Comparison of ENCODE assay signal across 7 mouse cellular contexts in the genomic region with DNA sequence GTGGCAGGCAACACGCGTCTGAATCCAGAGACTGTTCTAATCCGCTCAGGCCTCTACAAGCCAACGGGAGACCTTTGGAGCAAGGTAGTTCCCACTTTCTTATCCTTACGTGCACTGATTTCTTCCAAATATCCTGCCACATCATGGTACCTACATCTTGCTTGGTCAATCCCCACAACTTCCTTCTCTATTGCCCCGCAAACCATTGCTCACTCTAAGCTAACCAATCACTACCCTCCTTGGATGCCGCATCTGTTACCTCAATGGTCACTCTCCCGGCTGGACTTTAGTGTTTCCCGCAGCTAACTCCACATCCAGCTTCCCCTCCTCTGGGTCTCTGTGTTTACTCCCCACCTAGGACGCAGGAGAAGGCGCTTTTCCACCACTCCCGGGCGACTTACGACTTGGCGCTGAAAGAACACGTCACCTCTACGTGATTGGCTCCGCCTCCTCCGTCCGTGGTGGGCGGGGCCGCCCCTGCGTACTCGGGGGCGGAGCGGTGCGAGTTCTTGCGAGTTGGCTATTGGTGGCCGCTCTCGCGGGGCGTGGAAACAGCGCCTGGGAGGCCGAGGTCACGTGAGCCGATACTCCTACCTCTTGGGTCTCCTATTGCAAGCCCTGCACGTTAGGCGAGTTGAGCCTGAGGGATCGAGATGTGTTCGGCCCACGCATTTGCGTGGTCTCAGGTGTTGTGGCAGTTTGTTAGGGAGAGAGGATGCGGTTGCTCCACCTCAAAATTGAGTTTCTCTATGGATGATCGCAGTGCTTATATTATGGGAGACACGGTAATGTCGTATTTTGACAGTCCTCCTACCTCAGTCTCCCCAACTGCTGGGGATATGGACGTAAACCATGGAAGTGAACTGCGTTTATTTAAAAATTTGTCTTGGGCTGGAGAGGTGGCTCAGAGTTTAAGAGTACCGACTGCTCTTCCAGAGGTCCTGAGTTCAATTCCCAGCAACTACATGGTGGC. TPM values are rescaled to one million over a fixed set of nuclear protein-coding genes. Genes with fewer than 3 reads are reported as not detected.
DNase-seq lines count a peak whose midpoint lies in the region; ATAC-seq and TF ChIP-seq lines count a peak whose summit lies in the region.

A gene (minus strand): TSS at position 453 of the 973 bp plus-strand sequence.

- WGBS in embryonic facial prominence, embryonic 10.5 days = 2% methylated on average over 49 of the region's 49 CpGs
- under 1% methylated on average over 49 of the region's 49 CpGs for WGBS in intestine, postnatal 0 days
- WGBS in midbrain, embryonic 12.5 days = 1% methylated on average over 49 of the region's 49 CpGs
- 1% methylated on average over 49 of the region's 49 CpGs for WGBS in small intestine, adult 2 months

- peak; percentile 97 for DNase-seq in adrenal gland, postnatal 10 days
- DNase-seq in embryonic facial prominence, embryonic 10.5 days (ENCODE audit: low spot score) = peak; percentile 100
- DNase-seq in gonadal fat pad, adult 2 months (ENCODE audit: low read depth) = peak; percentile 81
- DNase-seq in left cerebral cortex, postnatal 4 days = peak; percentile 97

- no peaks in the 10 kb centered on the region for H3K27me3 ChIP-seq in embryonic facial prominence, embryonic 10.5 days (replicated peaks; ENCODE audit: low read depth, poor library complexity, severe bottlenecking)
- H3K27me3 ChIP-seq in intestine, postnatal 0 days (replicated peaks; ENCODE audit: control insufficient read depth, insufficient read depth, low read length) = no peaks in the 10 kb centered on the region
- H3K27me3 ChIP-seq in midbrain, embryonic 12.5 days = 0 out of 2 replicates have a peak, but pooled peaks cover under 1% of the 10 kb centered on the region
- no peaks in the 10 kb centered on the region for H3K27me3 ChIP-seq in small intestine, adult 2 months (ENCODE audit: control insufficient read depth, insufficient read depth, low read length)

- peak; percentile 50; the same call in 1 of the 2 replicates for TF ChIP-seq POLR2A in small intestine, adult 2 months (IDR thresholded peaks at IDR 0.05; ENCODE audit: low read depth, low read length)

- ATAC-seq in intestine, postnatal 0 days = peak; percentile 94
- peak; percentile 96 for ATAC-seq in midbrain, embryonic 12.5 days (ENCODE audit: low FRiP score, low read depth)

- no peaks in the 10 kb centered on the region for H3K9me3 ChIP-seq in embryonic facial prominence, embryonic 10.5 days
- no peaks in the 10 kb centered on the region for H3K9me3 ChIP-seq in intestine, postnatal 0 days (ENCODE audit: control insufficient read depth)
- H3K9me3 ChIP-seq in midbrain, embryonic 12.5 days = no peaks in the 10 kb centered on the region

- H3K36me3 ChIP-seq in embryonic facial prominence, embryonic 10.5 days (replicated peaks) = peaks cover 35% of the 10 kb centered on the region
- H3K36me3 ChIP-seq in intestine, postnatal 0 days (ENCODE audit: control insufficient read depth, insufficient read depth) = peaks cover 8% of the 10 kb centered on the region; the same call in 1 of the 2 replicates
- H3K36me3 ChIP-seq in midbrain, embryonic 12.5 days = peaks cover 17% of the 10 kb centered on the region; the same call in 1 of the 2 replicates
- peaks cover 6% of the 10 kb centered on the region; the same call in 1 of the 2 replicates for H3K36me3 ChIP-seq in small intestine, adult 2 months (ENCODE audit: control insufficient read depth, insufficient read depth, low read length)

- H3K4me1 ChIP-seq in embryonic facial prominence, embryonic 10.5 days = peaks cover 33% of the 10 kb centered on the region
- no peaks in the 10 kb centered on the region for H3K4me1 ChIP-seq in intestine, postnatal 0 days (replicated peaks; ENCODE audit: control insufficient read depth, insufficient read depth, low read length)
- peaks cover 42% of the 10 kb centered on the region for H3K4me1 ChIP-seq in midbrain, embryonic 12.5 days
- no peaks in the 10 kb centered on the region; the same call in 1 of the 2 replicates for H3K4me1 ChIP-seq in small intestine, adult 2 months (ENCODE audit: control insufficient read depth, insufficient read depth, insufficient read length, low read length)

- peak within 1 kb of the TSS; percentile 52 for H3K27ac ChIP-seq in embryonic facial prominence, embryonic 10.5 days (replicated peaks)
- peak within 1 kb of the TSS; percentile 17 for H3K27ac ChIP-seq in intestine, postnatal 0 days (ENCODE audit: low read depth, low read length)
- no peak within 1 kb of the TSS; the same call in 1 of the 2 replicates for H3K27ac ChIP-seq in midbrain, embryonic 12.5 days (replicated peaks)
- H3K27ac ChIP-seq in small intestine, adult 2 months (ENCODE audit: insufficient read depth, low read depth, low read length) = no peak within 1 kb of the TSS

- TF ChIP-seq CTCF in intestine, postnatal 0 days (IDR thresholded peaks at IDR 0.05; ENCODE audit: low read depth) = no peak
- no peak for TF ChIP-seq CTCF in small intestine, adult 2 months (IDR thresholded peaks at IDR 0.05; ENCODE audit: extremely low read depth, insufficient read length, insufficient replicate concordance, low read depth, low read length)

- H3K9ac ChIP-seq in intestine, postnatal 0 days (ENCODE audit: low read depth, low read length) = peak within 1 kb of the TSS; percentile 56
- H3K9ac ChIP-seq in midbrain, embryonic 12.5 days (replicated peaks) = peak within 1 kb of the TSS; percentile 66

- intact Hi-C loops in left cerebral cortex, postnatal 4 days (cut with DNase I) = no loop called here

- peak within 1 kb of the TSS; percentile 70 for H3K4me3 ChIP-seq in embryonic facial prominence, embryonic 10.5 days
- peak within 1 kb of the TSS; percentile 67 for H3K4me3 ChIP-seq in intestine, postnatal 0 days (ENCODE audit: low read depth, low read length)
- peak within 1 kb of the TSS; percentile 69 for H3K4me3 ChIP-seq in midbrain, embryonic 12.5 days
- peak within 1 kb of the TSS; percentile 68 for H3K4me3 ChIP-seq in small intestine, adult 2 months (ENCODE audit: low read depth, low read length)

- H3K4me2 ChIP-seq in intestine, postnatal 0 days (replicated peaks; ENCODE audit: low read depth) = peak within 1 kb of the TSS; percentile 67
- H3K4me2 ChIP-seq in midbrain, embryonic 12.5 days (replicated peaks) = peak within 1 kb of the TSS; percentile 90

RNA-seq across cellular contexts. Expression of the gene that starts here (rescaled TPM):
- 10 to 100 TPM; 30.7 to 35.8 TPM for total RNA-seq in adrenal gland, postnatal 10 days (2021)
- 41.2 and 42.1 TPM in 2 replicates for polyA plus RNA-seq in embryonic facial prominence, embryonic 10.5 days (2016; fragmentation: Nextera tagmentation; extraction: Ambion mirVana)
- 40.2 and 50.3 TPM in 2 replicates for polyA plus RNA-seq in gonadal fat pad, adult 2 months (2012; rRNA removed)
- polyA plus RNA-seq in intestine, postnatal 0 days (2015; fragmentation: Nextera tagmentation; extraction: Ambion mirVana) = 26.1 TPM in 2 replicates
- total RNA-seq in left cerebral cortex, postnatal 4 days (2021) = 10 to 100 TPM; 49.1 to 57.1 TPM
- polyA plus RNA-seq in midbrain, embryonic 12.5 days (2016; fragmentation: Nextera tagmentation; extraction: Ambion mirVana) = 36.8 and 43.9 TPM in 2 replicates
- 10.3 and 16.0 TPM in 2 replicates for polyA plus RNA-seq in small intestine, adult 2 months (2012; rRNA removed)

Comparison
In these comparisons a context has a peak if more than half of its experiments do, and no peak if none do; other contexts are left out.
1. H3K27ac ChIP-seq: peak in embryonic facial prominence, embryonic 10.5 days (single experiment) and intestine, postnatal 0 days (single experiment); none in midbrain, embryonic 12.5 days (single experiment) and small intestine, adult 2 months (single experiment).
2. Peak in every context shown above with its lines, with median percentiles within 50 percentile points of each other: DNase-seq and H3K4me3 ChIP-seq.